Mouse (Mus musculus) left cerebral cortex, adult 11 months (tissue): Measurements from ENCODE around the gene Nsun4.

Experiments used
- DNase-seq: peaks from one replicate; pipeline ENCODE4 v3.0.0; 2022; ENCODE audit warnings: low spot score

Nsun4 gene

DNA sequence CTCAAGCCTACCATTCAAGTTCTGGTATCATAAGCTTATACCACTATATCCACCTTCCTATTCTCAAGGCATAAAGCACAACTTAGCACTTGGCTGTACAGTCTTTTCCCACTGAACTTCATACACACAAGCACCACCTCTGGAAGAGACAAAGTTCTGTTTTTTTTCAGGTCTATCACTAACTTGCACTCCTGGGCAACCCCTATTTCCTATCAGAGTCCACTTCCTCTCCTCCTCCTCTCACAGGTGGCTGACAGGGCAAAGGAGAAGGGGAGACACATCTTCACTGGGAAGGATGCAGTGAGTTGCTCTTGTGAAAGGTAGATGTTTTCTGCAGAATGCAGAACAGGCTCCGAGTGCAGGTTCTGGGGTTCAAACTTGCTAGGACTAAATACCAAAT, 6.0 kb downstream of the Nsun4 start:
- no peak for DNase-seq

DNA sequence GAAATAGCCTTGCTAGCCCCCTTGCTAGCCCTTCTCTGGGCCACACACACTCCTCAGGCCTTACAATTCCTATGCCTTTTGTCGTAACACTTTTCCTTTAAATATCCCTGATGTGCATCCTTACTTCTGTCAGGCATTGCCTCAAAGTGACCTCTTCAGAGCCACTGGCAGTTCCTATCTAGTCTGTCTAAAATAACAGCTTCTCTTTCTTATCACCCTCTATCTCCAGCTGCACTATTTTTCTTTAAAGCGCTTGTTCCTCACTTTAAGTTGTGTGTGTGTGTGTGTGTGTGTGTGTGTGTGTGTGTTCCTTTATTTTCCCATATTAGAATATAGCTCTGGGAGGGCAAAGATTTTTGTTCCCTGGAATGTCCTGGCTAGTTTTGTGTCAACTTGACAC, 7.1 kb downstream of the Nsun4 start:
- no peak for DNase-seq

DNA sequence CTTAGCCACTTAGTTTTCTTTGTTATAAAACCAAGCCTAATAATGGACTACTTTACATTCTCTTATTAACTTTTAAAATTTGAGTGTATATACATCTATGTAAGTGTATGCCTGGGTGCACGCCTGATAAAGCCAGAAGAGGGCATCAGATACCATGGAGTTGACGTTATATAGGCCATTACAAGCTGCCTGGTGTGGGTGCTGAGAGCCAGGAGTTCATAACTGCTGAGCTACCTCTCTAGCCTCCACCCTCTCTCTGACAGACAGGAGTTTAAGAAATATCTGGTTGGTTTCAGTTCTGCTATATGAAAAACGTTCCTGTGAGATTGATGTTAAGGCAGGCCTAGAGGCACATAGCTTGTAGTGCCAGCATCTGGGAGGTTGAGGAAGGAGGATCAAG, 11.5 kb downstream of the Nsun4 start:
- no peak for DNase-seq

DNA sequence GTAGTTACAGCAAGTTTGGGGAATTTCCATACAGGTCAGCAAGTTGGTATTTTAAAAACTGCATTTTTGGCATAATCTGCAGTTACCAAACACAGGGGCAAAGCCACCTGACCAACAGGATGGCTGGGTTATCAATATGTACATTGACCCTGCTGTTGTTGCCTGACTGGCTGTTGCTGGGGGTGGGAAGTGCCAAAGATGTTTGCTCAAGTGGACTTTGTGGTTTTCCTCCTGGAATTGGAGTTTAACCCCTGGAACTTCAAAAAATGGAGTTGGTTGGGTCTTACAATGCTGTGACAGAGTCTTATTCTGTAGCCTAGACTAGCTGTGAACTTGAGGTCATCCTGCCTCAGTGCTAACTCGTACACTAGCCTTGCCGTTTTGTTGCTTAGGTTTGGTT, 13.2 kb downstream of the Nsun4 start:
- DNase-seq: no peak

DNA sequence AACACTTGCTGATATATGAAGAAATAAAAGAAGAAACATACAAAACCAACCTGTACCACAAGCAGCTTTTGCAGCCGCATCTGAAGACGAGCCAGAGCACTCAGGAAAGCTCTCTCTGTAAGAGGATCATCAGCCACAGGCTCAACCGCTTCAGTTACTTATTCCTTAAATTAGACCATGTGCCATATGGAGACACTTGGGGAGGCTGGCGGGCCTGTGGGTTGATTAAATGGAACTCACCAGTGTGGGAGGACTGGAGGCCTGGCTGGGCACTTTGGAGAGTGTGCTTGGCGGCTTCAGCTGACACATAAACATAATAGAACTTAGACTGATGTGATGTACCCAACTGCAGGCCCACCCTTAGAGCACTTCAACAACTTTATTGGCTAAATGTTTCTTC, 20.3 kb downstream of the Nsun4 start:
- DNase-seq: peak; percentile 39

DNA sequence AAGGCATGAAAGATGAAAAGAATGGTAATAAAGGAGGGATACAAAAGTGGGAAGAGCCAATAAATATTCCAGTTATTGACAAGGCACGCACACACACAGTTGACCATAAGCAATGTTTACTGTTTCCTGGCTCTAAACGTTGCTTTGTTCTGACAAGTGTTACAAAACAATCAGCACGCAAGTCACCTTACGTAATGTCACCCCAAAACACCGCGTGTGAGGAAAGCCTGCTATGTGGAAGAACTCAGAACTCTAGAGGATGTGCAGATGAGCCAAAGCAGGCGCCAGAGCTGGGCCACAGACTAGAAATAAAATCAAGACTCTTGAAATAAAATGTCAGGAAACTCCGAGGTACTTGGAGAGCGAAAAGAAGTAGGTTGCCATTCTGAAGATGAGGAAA, 20.8 kb downstream of the Nsun4 start:
- no peak for DNase-seq

DNA sequence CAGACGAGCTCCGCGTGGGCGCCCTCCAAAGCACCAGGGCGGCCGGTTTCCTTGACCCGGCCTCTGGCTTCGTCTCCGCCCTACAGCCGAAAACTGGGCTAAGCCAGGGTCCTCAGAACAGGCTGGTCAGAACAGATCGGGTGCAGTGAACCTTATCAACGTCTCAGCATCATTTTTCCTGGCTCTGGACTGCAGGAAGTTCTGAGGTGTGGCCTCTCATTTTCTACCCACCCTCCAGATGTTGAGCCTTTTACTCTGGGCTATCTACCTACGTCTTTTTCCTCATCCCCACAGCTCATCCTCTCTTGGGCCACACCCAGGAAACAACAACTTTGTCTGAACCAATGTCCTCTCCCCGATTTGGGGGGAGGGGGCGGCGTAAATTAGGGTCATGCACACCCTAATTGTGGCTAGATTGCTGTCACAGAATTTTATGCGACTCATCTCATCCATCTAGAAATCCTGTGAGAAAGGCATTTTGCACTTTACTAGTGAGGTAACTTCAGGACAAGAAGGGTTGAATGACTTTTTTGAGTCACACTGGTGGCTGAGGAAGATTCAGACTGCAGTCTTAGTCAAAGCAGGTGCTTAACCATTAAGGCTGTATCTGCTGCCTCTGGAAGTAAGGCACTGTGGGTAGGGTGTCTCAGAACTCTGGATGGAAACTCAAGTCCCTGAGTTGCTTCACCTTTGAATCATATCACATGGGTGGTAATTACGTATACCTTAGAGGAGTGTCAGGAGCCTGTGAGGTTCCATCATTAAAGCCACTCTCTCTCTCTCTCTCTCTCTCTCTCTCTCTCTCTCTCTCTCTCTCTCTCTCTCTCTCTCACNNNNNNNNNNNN, 35.6 kb downstream of the Nsun4 start, which contains the start of gene Faah:
Faah (minus strand) TSS at position 25 of the 845 bp plus-strand sequence.
- DNase-seq: no peak

DNA sequence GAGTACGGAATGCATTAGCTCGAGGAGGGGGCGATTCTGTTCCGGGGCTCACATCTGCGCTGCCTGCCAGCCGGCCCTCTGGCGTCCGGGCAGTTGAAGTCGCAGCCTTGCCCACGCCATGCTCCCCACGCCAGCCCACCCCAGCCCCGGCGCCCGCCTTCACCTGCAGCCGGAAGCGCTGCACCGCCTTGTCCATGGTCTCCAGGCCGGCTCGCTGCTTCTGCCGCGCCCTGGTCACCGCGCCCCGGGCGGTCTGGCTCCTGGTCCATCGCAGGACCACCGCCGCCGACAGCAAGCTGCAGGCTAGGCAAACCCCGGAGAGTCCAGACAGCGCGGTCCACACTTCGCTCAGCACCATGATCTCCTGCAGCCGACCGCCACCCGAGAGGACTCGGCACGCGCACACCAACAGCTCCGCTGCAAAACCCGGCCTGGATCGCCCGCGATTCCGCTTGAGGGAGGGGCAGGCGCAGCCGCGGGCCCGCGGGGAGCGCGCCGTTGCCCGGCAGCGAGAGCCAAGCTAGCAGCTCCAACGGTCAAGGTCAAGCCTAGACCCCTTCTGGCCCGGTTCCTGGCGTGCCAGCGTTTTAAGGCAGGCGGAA, 36.3 kb downstream of the Nsun4 start:
- DNase-seq: peak; percentile 49

DNA sequence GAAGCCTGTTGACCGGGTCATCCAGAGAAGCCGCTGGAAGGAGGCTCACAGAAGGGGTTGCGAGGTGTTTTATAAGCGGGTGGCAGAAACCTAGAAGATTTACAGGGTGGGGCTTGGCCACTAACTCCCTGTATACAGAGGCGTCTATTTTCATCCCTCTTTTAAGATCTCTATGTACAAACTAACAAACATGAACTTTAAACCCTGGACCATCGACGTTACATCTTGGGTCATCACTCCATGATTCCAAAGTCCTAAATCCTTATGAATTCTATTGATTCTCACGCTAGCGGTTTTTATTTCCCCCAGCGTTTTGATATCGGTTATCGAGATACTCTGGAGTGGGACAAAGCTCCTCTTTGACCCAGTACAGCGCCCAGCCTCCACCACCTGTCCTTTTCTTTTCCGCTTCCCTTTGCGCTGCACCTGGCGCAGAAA, 36.8 kb downstream of the Nsun4 start:
- DNase-seq: no peak

DNA sequence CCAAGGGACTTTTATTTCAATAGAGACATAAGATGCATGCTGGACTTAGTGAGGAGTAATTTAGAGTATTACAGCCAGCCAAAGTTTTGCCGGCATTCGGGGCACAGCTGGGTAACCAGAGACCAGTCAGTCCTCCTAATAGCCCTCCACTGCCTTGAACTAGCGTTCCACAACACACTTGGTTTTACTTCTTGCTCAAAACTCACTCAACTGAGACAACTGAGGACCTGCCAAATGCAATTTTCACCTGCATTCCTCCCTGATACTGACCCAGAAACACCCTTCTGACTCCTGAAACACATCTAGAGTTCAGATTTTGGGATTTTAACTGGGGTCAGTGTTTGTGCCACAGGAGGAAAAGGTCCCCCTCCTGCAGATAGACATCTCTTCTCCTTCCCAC, 37.3 kb downstream of the Nsun4 start:
- DNase-seq: no peak

DNA sequence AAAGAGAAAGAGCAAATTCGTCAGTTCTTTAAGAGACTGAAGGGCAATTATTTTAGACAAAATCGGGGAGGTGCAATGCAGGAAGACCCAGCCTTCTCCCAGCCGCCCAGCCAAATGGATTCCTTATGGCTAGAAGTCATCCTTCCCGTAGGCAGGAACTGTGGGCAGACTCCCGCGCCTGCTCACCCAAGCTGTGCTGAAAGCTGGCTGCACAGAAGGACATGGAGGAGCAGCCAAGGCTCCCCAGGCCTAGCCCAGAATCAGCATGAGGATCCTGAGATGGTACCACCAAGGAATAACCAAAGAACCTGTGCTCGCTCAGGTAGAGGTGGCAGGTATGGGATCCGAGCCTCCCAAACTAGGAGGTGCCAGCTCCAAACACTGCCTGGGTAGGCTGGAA, 37.7 kb downstream of the Nsun4 start:
- DNase-seq: peak; percentile 35

DNA sequence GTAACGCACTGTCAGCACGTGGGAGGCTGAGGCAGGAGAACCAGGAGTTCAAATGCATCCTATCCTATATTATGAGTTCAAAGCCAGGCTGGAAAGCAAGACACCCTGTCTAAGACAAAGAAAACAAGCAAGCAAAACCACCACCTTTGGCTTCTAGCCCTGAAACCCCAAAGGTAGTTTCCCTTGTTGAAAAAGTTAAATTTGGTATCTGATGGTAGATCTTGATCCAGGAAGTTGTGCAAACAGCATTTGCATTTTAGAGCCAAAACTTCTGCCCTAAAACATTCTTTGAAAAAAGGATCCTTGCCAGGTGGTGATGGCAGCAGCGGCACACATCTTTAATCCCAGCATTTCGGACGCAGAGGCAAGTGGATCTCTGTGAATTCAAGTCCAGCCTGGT, 38.2 kb downstream of the Nsun4 start:
- DNase-seq: no peak

DNA sequence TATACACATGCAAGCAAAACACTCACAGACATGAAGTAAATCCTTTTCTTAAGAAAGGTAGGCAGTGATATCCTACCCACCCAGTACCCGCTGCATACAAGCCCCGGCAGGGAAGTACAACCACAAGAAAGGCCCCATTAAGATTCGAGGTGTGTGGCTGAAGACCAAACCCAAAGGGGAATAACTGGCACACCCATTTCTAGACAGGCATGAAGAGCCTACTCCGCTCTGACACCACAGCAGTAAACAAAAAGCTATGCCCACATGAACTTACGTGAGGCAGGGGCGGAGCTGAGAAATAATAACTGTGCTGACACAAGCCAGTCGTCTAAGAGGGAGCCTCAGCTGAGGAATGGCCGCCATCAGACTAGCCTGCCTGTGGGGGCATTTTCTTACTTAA, 43.5 kb downstream of the Nsun4 start:
- DNase-seq: no peak

DNA sequence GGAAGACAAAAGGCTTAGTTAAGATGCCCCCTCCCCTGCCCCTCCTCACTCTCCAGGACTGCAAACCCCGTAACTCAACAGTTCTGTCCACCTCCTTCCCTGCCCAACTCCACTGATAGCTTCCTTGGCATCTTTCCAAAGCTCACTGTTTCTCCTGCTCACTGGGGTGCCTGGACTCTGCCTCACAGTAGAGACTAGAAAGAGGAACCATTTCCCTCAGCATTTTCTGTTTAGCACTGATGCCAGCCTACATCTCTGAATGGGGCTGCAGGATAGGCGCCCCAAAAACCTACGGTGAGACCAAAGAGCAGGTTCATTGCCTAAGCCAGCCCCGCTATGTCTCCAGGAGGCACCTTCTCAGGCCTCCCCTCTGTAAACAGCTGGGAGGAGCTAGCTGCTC, 52.5 kb downstream of the Nsun4 start:
- DNase-seq: no peak

DNA sequence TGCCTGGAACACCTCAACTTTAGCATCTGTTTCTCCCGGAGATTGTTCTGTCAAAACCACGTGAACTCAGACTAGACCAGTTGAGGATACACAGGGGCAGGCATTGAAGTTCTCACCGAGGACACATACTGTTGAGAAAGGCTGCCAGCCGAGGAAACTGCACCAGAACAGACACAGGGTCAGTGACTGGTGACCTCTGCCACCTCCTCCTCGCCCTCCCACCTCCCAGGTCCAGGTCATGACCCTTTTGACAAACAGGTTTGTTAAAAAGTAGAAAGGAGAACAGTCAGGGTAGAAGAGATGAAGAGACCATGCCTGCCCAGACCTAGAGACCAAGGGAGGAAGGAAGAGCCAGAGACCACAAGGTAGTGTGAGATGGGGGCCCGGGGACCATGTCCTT, 53.0 kb downstream of the Nsun4 start:
- no peak for DNase-seq

DNA sequence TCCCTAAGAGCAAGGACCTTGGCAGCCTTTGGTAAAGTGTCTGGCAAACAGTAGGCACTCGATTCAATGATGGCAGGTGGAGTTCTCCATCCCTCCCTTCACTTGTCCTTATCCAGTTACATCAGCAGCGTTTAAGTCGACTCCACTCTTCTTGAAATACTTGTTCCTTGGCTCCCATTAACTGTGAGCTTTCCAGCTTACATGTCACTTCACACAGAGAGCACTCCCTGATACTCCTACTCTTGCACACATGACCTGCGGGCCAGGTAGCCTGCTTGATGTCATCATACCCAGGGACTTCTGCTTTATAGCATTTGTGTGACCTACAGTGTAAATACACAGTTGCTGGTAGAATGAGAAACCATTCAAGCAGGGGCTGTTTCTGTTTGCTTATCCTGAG, 56.9 kb downstream of the Nsun4 start:
- DNase-seq: no peak

DNA sequence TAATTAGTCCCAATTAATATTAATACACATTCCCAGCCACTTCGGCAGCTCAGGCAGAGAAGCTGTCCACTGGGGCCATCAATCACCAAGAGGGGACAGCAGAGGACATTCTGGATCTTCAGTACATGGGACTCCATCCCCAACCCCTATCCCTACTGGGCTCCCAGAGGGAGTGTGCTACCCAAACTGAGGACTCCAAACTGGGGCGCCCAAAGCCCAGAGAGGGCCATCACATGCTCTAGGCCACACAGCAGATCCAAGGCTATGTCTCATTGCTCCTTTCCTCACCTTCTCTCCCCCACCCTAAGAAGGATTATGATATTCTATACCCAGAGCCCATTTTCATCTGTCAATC, 58.3 kb downstream of the Nsun4 start:
- no peak for DNase-seq

DNA sequence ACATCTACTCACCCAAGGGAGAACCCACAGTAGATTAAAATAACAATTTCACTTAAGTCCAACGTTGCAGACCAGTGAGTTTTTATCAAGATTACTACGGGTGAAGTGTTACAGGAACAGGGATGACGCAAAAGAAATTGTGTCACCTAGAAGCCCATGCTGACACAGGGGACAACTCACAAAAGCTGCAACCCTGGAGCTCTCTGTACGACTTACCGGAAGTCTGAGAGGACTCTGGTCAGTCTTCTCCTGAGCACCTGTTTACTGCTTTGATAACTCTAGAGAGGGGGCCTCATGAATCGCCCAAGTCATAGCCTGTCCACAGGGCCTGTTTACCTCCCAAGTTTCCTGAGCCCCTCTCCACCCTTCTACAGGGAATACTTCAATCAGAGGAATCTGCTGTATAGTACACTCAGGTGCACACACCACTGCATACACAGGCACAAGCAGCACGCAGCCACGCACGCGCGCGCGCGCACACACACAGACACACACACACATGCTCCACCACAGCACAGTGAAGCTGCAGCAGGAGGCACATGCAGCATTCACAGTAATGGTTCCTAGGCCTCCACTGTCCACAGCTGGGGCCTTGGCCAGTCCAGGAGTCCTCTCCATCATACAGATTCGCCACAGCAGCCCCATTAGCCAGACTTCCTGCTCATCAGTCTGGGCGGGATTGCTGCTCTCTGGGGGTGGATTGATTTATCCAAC, 58.9 kb downstream of the Nsun4 start:
- no peak for DNase-seq

DNA sequence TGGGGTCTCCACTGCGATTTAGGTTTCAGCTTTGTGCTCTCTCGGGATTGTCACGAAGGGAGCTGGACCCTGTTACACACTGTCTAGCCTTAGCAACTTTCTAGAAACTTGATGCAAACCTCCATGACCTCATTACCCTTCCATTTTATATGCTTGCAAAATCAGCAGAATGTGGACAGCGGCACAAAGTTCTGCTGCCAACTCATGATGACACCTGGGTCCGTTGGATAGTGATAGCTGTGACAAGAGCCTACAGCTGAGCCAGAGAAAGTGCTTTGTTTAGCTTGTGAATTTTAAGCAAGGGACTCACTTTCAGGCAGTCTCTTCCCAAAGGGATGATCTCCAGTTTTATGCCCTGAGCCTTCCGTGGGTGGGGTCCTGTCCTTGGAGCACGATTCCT, 64.3 kb downstream of the Nsun4 start:
- DNase-seq: no peak

DNA sequence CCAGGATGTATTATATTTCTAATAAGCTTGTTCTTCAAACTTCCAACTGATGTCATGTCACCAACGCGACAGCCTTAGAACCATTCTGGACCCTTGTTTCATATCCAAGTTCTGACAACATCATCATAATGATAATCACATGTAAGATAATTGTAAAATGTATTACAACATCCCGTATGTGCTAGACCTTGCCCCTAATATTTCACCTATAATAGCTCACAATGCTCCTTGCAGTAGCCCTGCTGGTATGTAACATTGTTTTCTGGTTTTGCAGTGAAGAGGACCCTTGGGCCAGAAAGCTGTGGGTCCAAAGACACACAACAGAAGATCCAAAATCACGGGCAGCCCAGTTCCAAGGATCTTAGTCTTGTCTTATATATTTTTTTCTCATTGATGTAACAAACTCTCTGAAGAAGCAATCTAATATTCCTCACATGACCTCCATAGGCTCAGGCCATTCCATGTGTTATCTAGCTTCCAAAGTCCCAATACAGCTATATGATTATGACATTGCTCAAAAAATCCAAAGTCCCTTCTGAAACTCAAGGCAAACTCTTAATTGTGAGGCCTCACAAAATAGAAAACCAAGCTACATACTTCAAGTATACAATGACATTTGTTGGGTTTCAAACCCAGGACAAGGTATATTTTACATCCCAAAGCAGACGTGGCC, 65.7 kb downstream of the Nsun4 start:
- no peak for DNase-seq

DNA sequence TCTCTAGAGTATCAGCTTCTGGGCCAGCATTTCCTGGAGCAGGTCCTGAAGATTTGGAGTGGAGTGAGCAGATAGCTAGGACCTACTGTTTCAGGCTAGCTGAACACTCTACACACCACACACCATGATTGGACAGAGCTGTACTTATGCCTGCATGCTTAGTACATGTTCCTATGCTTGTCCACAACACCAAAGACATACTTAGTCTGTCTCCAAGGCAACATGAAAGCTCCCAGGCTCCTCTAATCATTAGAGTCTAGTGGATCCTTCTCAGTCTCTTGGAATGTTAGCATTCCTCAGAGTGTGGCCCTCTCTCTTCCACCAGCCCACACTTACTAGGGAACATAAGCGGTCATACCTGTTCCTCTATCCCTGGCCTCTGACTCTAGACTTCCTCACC, 66.2 kb downstream of the Nsun4 start:
- no peak for DNase-seq

DNA sequence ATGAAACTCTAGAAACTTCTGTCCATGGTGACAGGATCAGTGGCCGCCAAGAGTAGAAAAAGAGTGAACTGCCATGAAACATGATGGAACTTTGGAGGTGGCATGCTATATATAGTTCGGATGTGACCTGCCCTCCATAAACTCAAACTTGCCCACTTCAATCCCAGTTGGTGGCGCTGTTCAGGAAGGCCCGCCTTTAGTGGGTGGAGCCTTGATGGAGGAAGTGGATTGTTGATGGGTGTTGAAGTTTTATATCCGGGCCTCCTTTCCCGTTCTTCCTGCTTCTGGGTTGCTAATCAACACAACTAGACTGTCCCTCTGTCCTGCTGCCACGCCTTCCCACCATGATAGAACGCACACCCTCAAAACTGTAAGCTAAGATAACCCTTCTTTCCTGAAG, 68.7 kb downstream of the Nsun4 start:
- no peak for DNase-seq

DNA sequence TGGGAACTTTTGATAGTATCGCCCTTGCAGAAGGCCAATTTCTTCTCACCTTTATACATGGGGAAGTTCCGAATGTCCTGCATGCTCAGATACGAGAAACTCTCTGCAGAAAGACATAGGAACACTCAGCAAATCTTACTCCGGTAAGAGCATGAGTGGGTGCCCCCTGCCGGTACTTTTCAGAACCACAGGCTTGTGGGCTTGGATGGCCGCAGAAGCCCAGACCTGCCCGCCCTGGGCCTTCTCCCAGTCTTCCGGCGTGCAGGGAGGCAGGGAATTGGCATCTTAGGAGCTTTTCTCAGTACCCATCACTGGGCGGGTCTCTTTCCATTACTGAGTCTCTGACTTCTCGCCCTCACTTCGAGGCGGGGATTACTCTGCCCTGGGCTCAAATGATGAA, 69.6 kb downstream of the Nsun4 start:
- DNase-seq: peak; percentile 35
